Mouse (Mus musculus) heart, embryonic 14.5 days (tissue): Measurements from ENCODE around the gene Rita1. TPM values are rescaled to one million over a fixed set of nuclear protein-coding genes. Genes with fewer than 3 reads are reported as not detected.

Experiments
- ATAC-seq: fragments of 200-750 bp; cut with Nextera tagmentation; 2 replicates; pipeline ENCODE4 v1.8.0; 2017; ENCODE audit warnings: low read depth, moderate TSS enrichment; ENCODE audit not compliant: insufficient number of reproducible peaks, insufficient read depth, low FRiP score
- H3K27ac ChIP-seq, 2 experiments: fragments of 200-500 bp in 1 of 2; fragments of 300-500 bp in 1 of 2; sonication (generic) in 1 of 2; replicated peaks in 1 of 2; 2 replicates each; pipeline ENCODE4 v1.5.1; 2012 to 2014; ENCODE audit warnings: low read depth in 2 of 2, low read length in 2 of 2, control low read depth in 1 of 2, mild to moderate bottlenecking in 1 of 2, mixed read lengths in 1 of 2; ENCODE audit not compliant: control insufficient read depth in 1 of 2, insufficient read depth in 1 of 2
- H3K27me3 ChIP-seq: fragments of 300-500 bp; sonication (generic); 2 replicates; pipeline ENCODE4 v1.6.1; 2014; ENCODE audit warnings: mild to moderate bottlenecking, low read length, control low read depth; ENCODE audit not compliant: control insufficient read depth, insufficient read depth
- H3K36me3 ChIP-seq: fragments of 300-500 bp; sonication (generic); 2 replicates; pipeline ENCODE4 v1.6.1; 2014; ENCODE audit warnings: mild to moderate bottlenecking, control low read depth, low read length, mixed read lengths; ENCODE audit not compliant: control insufficient read depth, insufficient read depth
- H3K4me1 ChIP-seq, 2 experiments: fragments of 200-500 bp in 1 of 2; fragments of 300-500 bp in 1 of 2; sonication (generic) in 1 of 2; 2 replicates each; pipeline ENCODE4 v1.6.1; 2012 to 2014; ENCODE audit warnings: low read length in 2 of 2, control low read depth in 1 of 2, mixed read lengths in 1 of 2; ENCODE audit not compliant: control insufficient read depth in 2 of 2, insufficient read depth in 2 of 2
- H3K4me2 ChIP-seq: fragments of 300-500 bp; sonication (generic); 2 replicates; pipeline ENCODE4 v1.6.1; 2014; ENCODE audit warnings: mild to moderate bottlenecking, low read length
- H3K4me3 ChIP-seq, 2 experiments: fragments of 200-500 bp in 1 of 2; fragments of 300-500 bp in 1 of 2; sonication (generic) in 1 of 2; 2 replicates each; pipeline ENCODE4 v1.5.1; 2012 to 2014; ENCODE audit warnings: low read length in 2 of 2, mild to moderate bottlenecking in 2 of 2, control low read depth in 1 of 2, low read depth in 1 of 2, moderate library complexity in 1 of 2; ENCODE audit not compliant: control insufficient read depth in 1 of 2, insufficient read depth in 1 of 2
- H3K9ac ChIP-seq: fragments of 300-500 bp; sonication (generic); 2 replicates; pipeline ENCODE4 v1.6.1; 2014; ENCODE audit warnings: mild to moderate bottlenecking, low read length
- H3K9me3 ChIP-seq: fragments of 300-500 bp; sonication (generic); 2 replicates; pipeline ENCODE4 v1.6.1; 2016; ENCODE audit warnings: low read length, control low read depth; ENCODE audit not compliant: control insufficient read depth
- WGBS: fragments of 180-500 bp; shearing (Covaris S2); extraction: QIAGEN DNeasy Blood & Tissue Kit; methylation state at CpG from one replicate; pipeline ENCODE4 v1.1.7; 2014; 5-methylcytosine and 5-hydroxymethylcytosine counted together
- polyA plus RNA-seq: library from polyadenylated mRNA; unstranded; fragments of >200 nt; fragmentation: Nextera tagmentation; extraction: Ambion mirVana; gene quantifications from 2 replicates; pipeline ENCODE4 v1.2.1, GENCODE M21; 2014

The Rita1 gene
- polyA plus RNA-seq, 1 experiment from 2014 or later, result 5.6 TPM

DNA sequence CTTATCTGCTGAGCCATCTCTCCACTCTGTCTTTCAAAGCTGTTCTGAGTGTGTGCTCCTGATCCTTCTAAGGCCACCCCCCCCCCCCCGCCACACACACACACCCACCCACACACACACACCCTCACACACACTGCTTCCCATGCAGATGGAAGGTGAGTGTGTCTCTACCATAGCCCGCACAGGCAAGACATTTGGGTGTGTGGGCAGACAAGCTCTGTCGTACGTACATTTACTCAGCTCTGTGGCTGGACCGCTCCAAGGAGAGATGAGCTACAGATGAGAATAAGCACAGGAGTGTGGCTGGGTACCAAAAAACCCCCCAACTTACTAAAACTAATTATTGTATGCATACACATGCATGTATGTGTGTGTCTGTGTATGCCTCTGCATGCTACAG, 61.7 kb downstream of the Rita1 start:
- H3K9me3 ChIP-seq, result no peaks in the 10 kb centered on the region
- whole genome bisulfite sequencing, result 95% methylated on average over 5 of the region's 5 CpGs
- peaks cover 54% of the 10 kb centered on the region for H3K36me3 ChIP-seq
- H3K4me1 ChIP-seq, result no peaks in the 10 kb centered on the region; a peak in 1 of 4 replicates
- H3K9ac ChIP-seq, result no peak overlapping the region
- ATAC-seq, result no peak
- no peak overlapping the region for H3K4me3 ChIP-seq
- no peaks in the 10 kb centered on the region for H3K27me3 ChIP-seq
- no peak overlapping the region for H3K4me2 ChIP-seq
- H3K27ac ChIP-seq, result no peak overlapping the region

DNA sequence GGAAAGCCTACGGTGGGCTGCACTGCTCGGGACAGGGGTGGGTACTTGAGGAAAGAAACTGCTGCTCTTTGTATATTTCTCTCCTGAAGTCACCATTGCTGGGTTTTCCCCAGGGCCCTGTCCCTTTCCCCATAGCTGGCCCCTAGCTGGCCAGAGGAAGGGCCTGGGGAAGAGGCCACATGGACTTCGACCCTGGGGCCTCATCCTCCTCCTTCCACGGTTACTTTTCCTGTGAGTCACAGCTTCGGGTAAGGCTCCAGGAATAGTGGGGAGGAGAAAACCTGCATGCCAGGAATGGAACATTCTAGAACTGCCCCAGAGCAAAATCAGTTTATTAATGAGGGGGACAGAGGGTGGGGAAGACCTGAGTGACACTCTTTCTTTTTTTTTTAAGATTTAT, 62.3 kb downstream of the Rita1 start:
- ATAC-seq, result no peak
- Histone ChIP-seq H3K27ac (no peak overlapping the region), H3K27me3 (no peaks in the 10 kb centered on the region), H3K4me3 (no peak overlapping the region), H3K9me3 (no peaks in the 10 kb centered on the region), H3K36me3 (peaks cover 49% of the 10 kb centered on the region), H3K4me2 (no peak overlapping the region), H3K4me1 (no peaks in the 10 kb centered on the region; a peak in 1 of 4 replicates), H3K9ac (no peak overlapping the region)
- WGBS, result 73% methylated on average over 5 of the region's 5 CpGs

DNA sequence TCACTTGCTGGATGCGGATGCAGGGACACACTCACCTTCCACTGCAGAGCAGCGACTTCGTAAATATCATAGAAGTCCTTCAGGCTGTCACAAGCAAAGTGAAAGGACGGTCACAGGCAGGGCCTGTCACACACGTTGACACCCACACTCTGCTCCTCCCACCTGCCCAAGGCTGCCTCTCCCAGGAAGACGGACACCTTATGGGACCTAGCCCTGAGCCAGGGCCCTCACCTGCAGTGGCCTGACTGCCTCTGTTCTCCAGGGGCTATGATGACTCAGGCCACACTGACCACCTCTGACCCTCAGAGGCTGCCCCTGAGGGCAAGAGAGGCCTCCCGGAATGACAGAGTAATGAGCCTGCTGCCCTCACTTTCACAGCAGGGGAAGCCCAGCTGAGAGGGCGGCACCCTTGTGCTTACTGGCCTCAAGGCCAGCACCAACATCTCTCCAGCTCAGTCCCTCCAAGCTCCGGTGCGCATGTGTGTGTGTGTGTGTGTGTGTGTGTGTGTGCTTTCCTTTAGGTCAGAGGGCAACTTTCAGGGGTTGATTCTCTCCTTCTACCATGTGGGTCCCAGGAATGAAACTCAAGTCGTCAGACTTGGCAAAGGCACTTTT, 64.0 kb downstream of the Rita1 start:
- no peak overlapping the region for H3K9ac ChIP-seq
- no peaks in the 10 kb centered on the region for H3K9me3 ChIP-seq
- no peaks in the 10 kb centered on the region; a peak in 1 of 4 replicates for H3K4me1 ChIP-seq
- H3K27me3 ChIP-seq, result no peaks in the 10 kb centered on the region
- 66% methylated on average over 11 of the region's 11 CpGs for WGBS
- no peak overlapping the region for H3K4me2 ChIP-seq
- peaks cover 41% of the 10 kb centered on the region for H3K36me3 ChIP-seq
- H3K4me3 ChIP-seq, result no peak overlapping the region
- no peak overlapping the region for H3K27ac ChIP-seq
- no peak; the same call in 1 of the 2 replicates for ATAC-seq

Other genes with a start within 250 kb of the Rita1 start
- not detected in 2 replicates for gene Lhx5, start 180.9 kb downstream of the Rita1 start, polyA plus RNA-seq
- gene Sdsl, start 139.8 kb downstream of the Rita1 start, polyA plus RNA-seq, result 14.1 and 14.4 TPM in 2 replicates
- not detected in 2 replicates for gene Sds, start 136.1 kb downstream of the Rita1 start, polyA plus RNA-seq
- 35.1 and 36.1 TPM in 2 replicates for gene Plbd2, start 109.0 kb downstream of the Rita1 start, polyA plus RNA-seq
- 3.1 TPM in 2 replicates for gene Slc8b1, start 101.4 kb downstream of the Rita1 start, polyA plus RNA-seq
- gene Tpcn1, start 23.9 kb downstream of the Rita1 start, polyA plus RNA-seq, result 14.5 and 17.1 TPM in 2 replicates
- 0.43 TPM in 1 of 2 replicates, not detected in the other for gene Iqcd, start 23.6 kb downstream of the Rita1 start, polyA plus RNA-seq
- 17.9 and 18.9 TPM in 2 replicates for gene Ddx54, start 150 bp upstream of the Rita1 start, polyA plus RNA-seq
- gene Cfap73, start 21.6 kb upstream of the Rita1 start, polyA plus RNA-seq, result not detected in 2 replicates
- 0.54 TPM in 1 of 2 replicates, not detected in the other for gene Rasal1, start 36.2 kb upstream of the Rita1 start, polyA plus RNA-seq
- gene Dtx1, start 99.3 kb upstream of the Rita1 start, polyA plus RNA-seq, result 0.27 and 0.54 TPM in 2 replicates
- 0.43 and 0.58 TPM in 2 replicates for gene Oas2, start 137.3 kb upstream of the Rita1 start, polyA plus RNA-seq
- 0.27 and 0.77 TPM in 2 replicates for gene Oas3, start 165.1 kb upstream of the Rita1 start, polyA plus RNA-seq
- not detected in 2 replicates for gene Oas1e, start 182.9 kb upstream of the Rita1 start, polyA plus RNA-seq
- 0.31 and 0.55 TPM in 2 replicates for gene Oas1c, start 199.9 kb upstream of the Rita1 start, polyA plus RNA-seq
- not detected in 2 replicates for gene Oas1f, start 234.8 kb upstream of the Rita1 start, polyA plus RNA-seq
- not detected in 2 replicates for gene Oas1h, start 248.8 kb upstream of the Rita1 start, polyA plus RNA-seq